Mouse (Mus musculus) spleen, adult 2 months (tissue): ENCODE measurements around the gene Chil1.

Source experiments
- CTCF ChIP-seq: fragments of 200-500 bp; IDR thresholded peaks from 2 replicates; pipeline ENCODE4 v1.5.1; 2011; ENCODE audit warnings: mild to moderate bottlenecking, inconsistent platforms; ENCODE audit not compliant: insufficient read depth, insufficient read length, insufficient replicate concordance; ENCODE audit errors: extremely low read depth
- POLR2A ChIP-seq: fragments of 200-500 bp; IDR thresholded peaks from 2 replicates; pipeline ENCODE4 v1.6.1; 2011; ENCODE audit warnings: low read depth, low read length, inconsistent platforms

DNA sequence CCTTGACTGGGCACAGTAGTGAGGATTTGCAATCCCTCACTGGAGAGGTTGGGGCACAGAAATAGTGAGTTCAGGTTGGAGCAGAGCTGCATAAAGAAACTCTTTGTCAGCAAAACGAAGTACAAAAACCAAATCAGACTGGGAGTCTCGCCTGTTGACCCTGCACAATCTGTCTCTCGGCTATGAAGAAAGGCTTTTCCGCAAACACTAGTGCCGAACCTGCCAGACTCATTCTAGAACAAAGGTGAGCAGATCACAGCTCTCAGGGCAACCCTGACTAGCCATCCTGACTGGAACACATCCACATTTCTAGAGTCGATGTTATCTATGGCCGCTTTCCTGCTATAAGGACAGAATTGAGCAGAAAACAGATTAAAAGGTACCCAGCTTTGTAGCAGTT, 8.9 kb upstream of the Chil1 start:
- no peak for TF ChIP-seq CTCF
- no peak for TF ChIP-seq POLR2A
